Mouse (Mus musculus) kidney, adult 2 months (tissue): Measurements from ENCODE around the gene Hist1h2bh. TPM values are rescaled to one million over a fixed set of nuclear protein-coding genes. Genes with fewer than 3 reads are reported as not detected.
"Not testable (repeated sequence)": the region's sequence is repeated elsewhere in the genome, so short reads cannot be mapped to it uniquely, and the experiment has no call there.

Experiments
- DNase-seq: peaks from one replicate; pipeline ENCODE4 v3.0.0; 2021
- H3K27ac ChIP-seq: fragments of 200-500 bp; 2 replicates; pipeline ENCODE4 v1.5.1; 2012; ENCODE audit warnings: low read depth, low read length, control low read depth, inconsistent platforms; ENCODE audit not compliant: insufficient read depth
- H3K27me3 ChIP-seq: fragments of 200-500 bp; replicated peaks from 2 replicates; pipeline ENCODE4 v1.6.1; 2012; ENCODE audit warnings: mild to moderate bottlenecking, moderate library complexity, low read length, inconsistent platforms; ENCODE audit not compliant: control insufficient read depth, insufficient read depth
- H3K36me3 ChIP-seq: fragments of 200-500 bp; 2 replicates; pipeline ENCODE4 v1.6.1; 2012; ENCODE audit warnings: mild to moderate bottlenecking, moderate library complexity, low read length, inconsistent platforms; ENCODE audit not compliant: control insufficient read depth, insufficient read depth
- H3K4me1 ChIP-seq: fragments of 200-500 bp; 2 replicates; pipeline ENCODE4 v1.6.1; 2011; ENCODE audit warnings: low read length; ENCODE audit not compliant: control insufficient read depth, insufficient read depth
- H3K4me3 ChIP-seq: fragments of 200-500 bp; 2 replicates; pipeline ENCODE4 v1.5.1; 2011; ENCODE audit warnings: mild to moderate bottlenecking, low read depth, low read length, control low read depth; ENCODE audit not compliant: insufficient read depth
- CTCF ChIP-seq: fragments of 200-500 bp; conservative IDR thresholded peaks from 2 replicates; pipeline ENCODE4 v1.5.1; 2011; ENCODE audit warnings: low read depth, mild to moderate bottlenecking, control low read depth, low read length, moderate library complexity, mixed read lengths; ENCODE audit not compliant: insufficient read depth, insufficient read length
- POLR2A ChIP-seq: fragments of 200-500 bp; IDR thresholded peaks from one replicate; pipeline ENCODE4 v1.6.1; 2011; ENCODE audit warnings: low read depth, low read length, control low read depth
- WGBS: fragments of 180-500 bp; shearing (Covaris S2); methylation state at CpG from one replicate; pipeline ENCODE4 v1.1.7; 2018; 5-methylcytosine and 5-hydroxymethylcytosine counted together
- polyA plus RNA-seq: library from polyadenylated mRNA; depleted of rRNA; stranded (reverse); fragments of >200 nt; gene quantifications from 2 replicates; pipeline ENCODE4 v1.2.3, GENCODE M21; 2012

The Hist1h2bh gene
- polyA plus RNA-seq, 1 experiment: 0.36 TPM

DNA sequence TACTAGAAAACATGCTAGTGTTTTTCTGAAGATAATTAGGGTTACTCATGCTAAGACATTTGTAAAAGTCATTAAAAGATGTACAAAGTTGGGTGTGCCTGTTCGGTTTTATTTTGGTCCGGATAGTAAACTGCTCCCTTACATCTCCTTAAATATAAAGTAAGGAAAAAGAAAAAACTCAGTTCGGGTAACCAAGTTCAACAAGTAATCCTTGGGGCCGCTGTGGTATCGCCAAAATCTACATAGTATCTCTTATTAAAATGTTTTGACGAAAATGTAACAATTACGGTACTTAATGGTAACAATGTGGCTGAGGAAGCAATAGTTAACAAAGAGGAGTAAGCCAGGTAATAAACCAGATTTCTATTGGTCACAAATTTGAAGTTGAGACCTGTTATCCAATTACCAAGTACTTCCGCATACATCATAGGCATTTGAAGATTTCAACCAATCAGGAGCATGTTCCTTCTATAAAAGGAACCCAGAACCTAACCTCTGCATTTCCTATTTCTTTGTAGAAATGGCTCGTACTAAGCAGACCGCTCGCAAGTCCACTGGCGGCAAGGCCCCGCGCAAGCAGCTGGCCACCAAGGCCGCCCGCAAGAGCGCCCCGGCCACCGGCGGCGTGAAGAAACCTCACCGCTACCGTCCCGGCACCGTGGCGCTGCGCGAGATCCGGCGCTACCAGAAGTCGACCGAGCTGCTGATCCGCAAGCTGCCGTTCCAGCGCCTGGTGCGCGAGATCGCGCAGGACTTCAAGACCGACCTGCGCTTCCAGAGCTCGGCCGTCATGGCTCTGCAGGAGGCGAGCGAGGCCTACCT is 984 bp upstream of the Hist1h2bh start, which contains the start of gene Hist1h3f:
TSS of gene Hist1h3f (plus strand) at position 88 of the 822 bp plus-strand sequence.
- H3K4me1 ChIP-seq: no peaks in the 10 kb centered on the region
- no peaks in the 10 kb centered on the region for H3K36me3 ChIP-seq
- WGBS: under 1% methylated on average over 32 of the region's 45 CpGs
- peak within 1 kb of the TSS; percentile 87 for H3K27ac ChIP-seq
- peak; percentile 55 for TF ChIP-seq POLR2A
- TF ChIP-seq CTCF: no peak
- peak; percentile 95 for DNase-seq
- no peaks in the 10 kb centered on the region for H3K27me3 ChIP-seq
- H3K4me3 ChIP-seq: peak within 1 kb of the TSS; percentile 86

DNA sequence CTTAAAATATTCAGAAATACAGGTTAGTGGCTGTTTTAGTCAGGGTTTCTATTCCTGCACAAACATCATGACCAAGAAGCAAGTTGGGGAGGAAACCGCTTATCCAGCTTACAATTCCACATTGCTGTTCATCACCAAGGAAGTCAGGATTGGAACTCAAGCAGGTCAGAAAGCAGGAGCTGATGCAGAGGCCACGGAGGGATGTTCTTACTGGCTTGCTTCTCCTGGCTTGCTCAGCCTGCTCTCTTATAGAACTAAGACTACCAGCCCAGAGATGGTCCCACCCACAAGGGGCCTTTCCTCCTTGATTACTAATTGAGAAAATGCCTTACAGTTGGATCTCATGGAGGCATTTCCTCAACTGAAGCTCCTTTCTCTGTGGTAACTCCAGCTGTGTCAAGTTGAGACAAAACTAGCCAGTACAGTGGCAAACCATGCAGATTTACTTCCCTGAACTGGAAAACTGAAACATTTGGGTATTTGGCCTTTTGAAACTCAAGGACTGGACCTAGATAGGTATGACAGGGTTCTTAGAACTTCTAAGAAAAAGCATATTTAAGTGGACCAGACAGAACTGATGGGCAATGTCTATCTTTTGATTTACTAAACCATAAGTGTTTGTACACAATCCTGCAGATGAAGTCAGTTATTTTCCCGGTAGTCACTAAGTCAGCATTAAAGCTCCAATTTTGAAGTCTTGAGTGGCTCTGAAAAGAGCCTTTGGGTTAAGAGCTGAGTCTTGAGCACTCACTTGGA is 789 bp downstream of the Hist1h2bh start:
- not testable (repeated sequence) for H3K36me3 ChIP-seq, H3K4me1 ChIP-seq, DNase-seq, H3K27me3 ChIP-seq, H3K27ac ChIP-seq
- H3K4me3 ChIP-seq: peak overlapping the region; percentile 86
- 27% methylated on average over 3 of the region's 3 CpGs for WGBS

DNA sequence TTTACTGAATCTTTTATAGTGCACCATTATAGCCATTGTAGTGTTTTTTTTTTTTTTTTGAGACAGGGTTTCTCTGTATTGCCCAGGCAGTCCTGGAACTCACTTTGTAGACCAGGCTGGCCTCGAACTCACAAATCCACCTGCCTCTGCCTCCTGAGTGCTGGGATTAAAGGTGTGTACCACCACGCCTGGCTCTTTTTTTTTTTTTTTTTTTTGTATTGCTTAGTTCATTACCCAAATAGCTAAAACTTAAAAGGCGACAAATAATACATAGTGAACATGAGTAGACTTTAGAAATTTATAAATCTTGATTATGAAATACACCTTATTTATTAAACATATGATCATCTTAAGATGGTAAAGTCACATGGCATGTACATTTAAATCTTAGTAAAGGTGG is 1.7 kb downstream of the Hist1h2bh start:
- no peaks in the 10 kb centered on the region for H3K4me1 ChIP-seq
- no peak overlapping the region for H3K4me3 ChIP-seq
- H3K36me3 ChIP-seq: no peaks in the 10 kb centered on the region
- DNase-seq: no peak
- H3K27ac ChIP-seq: no peak overlapping the region
- WGBS: 96% methylated on average over 3 of the region's 3 CpGs
- no peak for TF ChIP-seq POLR2A
- no peak for TF ChIP-seq CTCF
- no peaks in the 10 kb centered on the region for H3K27me3 ChIP-seq

DNA sequence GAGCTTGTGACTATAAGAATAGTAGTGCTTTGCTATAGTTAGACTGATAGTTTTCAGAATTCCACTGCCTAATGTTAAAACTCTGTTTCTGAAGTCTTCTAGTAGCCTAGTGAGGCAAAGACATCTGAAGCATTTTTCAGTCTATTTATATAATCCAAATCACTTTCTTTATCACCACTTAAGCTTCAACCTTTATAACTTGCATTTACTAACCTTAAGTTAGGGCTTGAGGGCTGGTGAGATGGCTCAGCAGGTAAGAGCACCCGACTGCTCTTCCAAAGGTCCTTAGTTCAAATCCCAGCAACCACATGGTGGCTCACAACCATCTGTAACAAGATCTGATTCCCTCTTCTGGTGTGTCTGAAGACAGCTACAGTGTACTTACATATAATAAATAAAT is 3.4 kb downstream of the Hist1h2bh start:
- not testable (repeated sequence) for H3K4me3 ChIP-seq, H3K4me1 ChIP-seq, H3K27me3 ChIP-seq, H3K36me3 ChIP-seq, H3K27ac ChIP-seq, DNase-seq
- 66% methylated on average over 1 of the region's 1 CpGs for WGBS

DNA sequence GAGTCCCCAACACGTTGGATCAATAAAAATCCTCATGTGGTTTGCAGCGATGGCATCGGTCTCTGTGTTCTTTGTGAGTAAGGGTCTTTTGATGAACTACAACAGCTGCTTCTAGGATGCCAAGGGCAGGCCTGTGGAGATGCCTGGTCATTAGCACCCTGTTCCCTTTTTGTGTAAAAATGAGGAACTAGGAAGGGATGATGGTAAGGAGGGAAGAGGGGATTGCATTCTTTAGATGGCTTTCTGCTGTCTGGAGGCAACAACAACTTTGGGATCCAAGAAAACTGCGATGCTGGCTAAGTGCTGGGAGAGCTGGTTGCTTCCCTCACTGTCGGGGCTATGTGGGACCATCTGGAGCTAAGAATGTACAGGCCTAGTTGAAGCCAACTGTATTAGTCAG is 4.9 kb downstream of the Hist1h2bh start:
- DNase-seq: no peak
- H3K27me3 ChIP-seq: no peaks in the 10 kb centered on the region
- TF ChIP-seq CTCF: no peak
- TF ChIP-seq POLR2A: no peak
- no peak overlapping the region for H3K4me3 ChIP-seq
- no peaks in the 10 kb centered on the region for H3K36me3 ChIP-seq
- no peak overlapping the region for H3K27ac ChIP-seq
- WGBS: 81% methylated on average over 5 of the region's 5 CpGs
- peaks cover 6% of the 10 kb centered on the region; the same call in 1 of the 2 replicates for H3K4me1 ChIP-seq

DNA sequence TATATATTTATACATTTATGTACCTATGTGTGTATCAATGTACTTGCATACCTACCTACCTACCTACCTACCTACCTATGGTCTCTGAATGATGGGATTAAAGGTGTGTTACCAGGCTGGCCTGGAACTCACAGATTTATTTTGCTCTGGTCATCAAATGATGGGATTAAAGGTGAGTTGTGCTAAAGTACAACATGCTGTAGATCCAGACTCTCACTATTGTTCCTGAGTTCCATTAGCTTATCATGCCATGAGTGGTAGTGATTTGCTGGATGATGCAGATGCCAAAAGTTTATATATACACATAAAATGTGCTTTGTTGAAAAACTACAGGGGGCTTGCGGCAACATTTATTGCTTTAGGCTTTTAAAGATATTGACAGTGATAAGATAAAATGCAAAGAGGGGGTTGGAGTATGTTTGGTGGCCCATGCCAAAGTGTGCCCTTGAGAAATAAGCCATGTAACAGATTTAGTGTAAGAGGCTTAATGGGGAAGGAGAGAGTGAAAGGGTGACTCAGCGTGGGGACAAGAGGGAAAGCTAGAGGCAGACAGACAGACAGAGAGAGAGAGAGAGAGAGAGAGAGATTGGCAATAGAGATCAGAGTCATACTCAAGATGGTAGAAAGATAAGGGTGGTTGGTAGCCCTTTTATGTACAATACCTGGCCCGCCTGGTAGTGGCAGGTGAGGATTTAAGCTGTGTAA is 6.0 kb downstream of the Hist1h2bh start:
- no peak for TF ChIP-seq POLR2A
- TF ChIP-seq CTCF: no peak
- H3K4me1 ChIP-seq: peaks cover 11% of the 10 kb centered on the region; the same call in 1 of the 2 replicates
- H3K27me3 ChIP-seq: no peaks in the 10 kb centered on the region
- 86% methylated on average over 3 of the region's 3 CpGs for WGBS
- no peak for DNase-seq
- no peak overlapping the region for H3K27ac ChIP-seq
- no peaks in the 10 kb centered on the region for H3K36me3 ChIP-seq
- H3K4me3 ChIP-seq: no peak overlapping the region
